In genomic region chr3:130965275-130965674, GRCm38 (mm10) we compare ENCODE assay signal across 23 mouse cellular contexts.
"Had no signal": no experiment of that assay in that cellular context is flagged by ENCODE, and none has a peak within 500 bp of the region (broad histone marks: within the 10 kb centered on the region; RNA-seq: fewer than 3 reads in every experiment).

No protein-coding gene starts in this region.

- DNase-seq: liver; liver, embryonic 13.5 days; liver, postnatal 0 days; lung, adult 2 months; lung, postnatal 14 days; lung, postnatal 36 days; retina, postnatal 1 day; right cerebral cortex, adult 18-20 months; right cerebral cortex, postnatal 25 days; right cerebral cortex, postnatal 4 days; thymus, adult 2 months; thymus, postnatal 25 days; thymus, postnatal 4 days had no signal

- H3K36me3 ChIP-seq: liver, embryonic 13.5 days; liver, embryonic 15.5 days; lung, embryonic 15.5 days; neural tube, embryonic 13.5 days; neural tube, embryonic 15.5 days; stomach, embryonic 15.5 days had no signal

- ATAC-seq: liver, postnatal 0 days; lung, postnatal 0 days had no signal

- H3K9me3 ChIP-seq: liver, embryonic 13.5 days; liver, embryonic 15.5 days; lung, embryonic 15.5 days; neural tube, embryonic 13.5 days; neural tube, embryonic 15.5 days; stomach, embryonic 15.5 days had no signal

- H3K27me3 ChIP-seq: liver, embryonic 13.5 days; liver, embryonic 15.5 days; lung, embryonic 15.5 days; neural tube, embryonic 13.5 days; neural tube, embryonic 15.5 days; stomach, embryonic 15.5 days had no signal

- H3K27ac ChIP-seq: liver, embryonic 13.5 days; liver, embryonic 15.5 days; lung, embryonic 15.5 days; macrophage; neural tube, embryonic 13.5 days; neural tube, embryonic 15.5 days; stomach, embryonic 15.5 days; stomach, postnatal 0 days had no signal

- H3K4me3 ChIP-seq: liver, embryonic 13.5 days; liver, embryonic 15.5 days; lung, embryonic 15.5 days; megakaryocyte, embryonic 14.5 days; neural tube, embryonic 13.5 days; neural tube, embryonic 15.5 days; stomach, embryonic 15.5 days had no signal

- H3K4me1 ChIP-seq: liver, embryonic 13.5 days; liver, embryonic 15.5 days; lung, embryonic 15.5 days; megakaryocyte, embryonic 14.5 days; stomach, embryonic 15.5 days had no signal

- H3K9ac ChIP-seq: liver, embryonic 13.5 days; liver, embryonic 15.5 days; liver, postnatal 0 days; lung, embryonic 15.5 days; neural tube, embryonic 13.5 days; neural tube, embryonic 15.5 days; stomach, embryonic 15.5 days had no signal

- H3K4me2 ChIP-seq: liver, embryonic 11.5 days; liver, embryonic 13.5 days; liver, embryonic 15.5 days; lung, embryonic 15.5 days; neural tube, embryonic 13.5 days; neural tube, embryonic 15.5 days; stomach, embryonic 15.5 days had no signal
